Mouse (Mus musculus) liver, adult 2 months (tissue): Measurements from ENCODE around the gene Cdr1.

Experiments used
- CTCF ChIP-seq: fragments of 200-500 bp; IDR thresholded peaks from 2 replicates; pipeline ENCODE4 v1.5.1; 2011; ENCODE audit warnings: low read depth, low read length, control low read depth
- POLR2A ChIP-seq: fragments of 200-500 bp; IDR thresholded peaks from 2 replicates; pipeline ENCODE4 v1.6.1; 2011; ENCODE audit warnings: low read length, control low read depth; ENCODE audit not compliant: insufficient read depth; ENCODE audit errors: extremely low read depth

GRCm38 (mm10) chrX:61166519-61166918 is 18.8 kb downstream of the Cdr1 start:
- TF ChIP-seq POLR2A (no peak), CTCF (no peak)
